Mouse (Mus musculus) spleen, adult 2 months (tissue): ENCODE data around the gene Zfp217. TPM values are rescaled to one million over a fixed set of nuclear protein-coding genes. Genes with fewer than 3 reads are reported as not detected.
A peak's percentile ranks its signal among the peaks of the same experiment; 100 is the strongest.

ENCODE experiments used
- DNase-seq, 2 experiments: peaks; one replicate each; pipeline versions ENCODE4 v3.0.0 to v3.0.0-alpha.2; 2012 to 2021; ENCODE audit warnings: low spot score in 2 of 2, low read depth in 1 of 2
- H3K27ac ChIP-seq: fragments of 200-500 bp; 2 replicates; pipeline ENCODE4 v1.5.1; 2012; ENCODE audit warnings: low read length, inconsistent platforms; ENCODE audit not compliant: insufficient read depth
- H3K27me3 ChIP-seq: fragments of 200-500 bp; 2 replicates; pipeline ENCODE4 v1.6.1; 2012; ENCODE audit warnings: mild to moderate bottlenecking, moderate library complexity, low read length, inconsistent platforms; ENCODE audit not compliant: control insufficient read depth, insufficient read depth
- H3K36me3 ChIP-seq: fragments of 200-500 bp; 2 replicates; pipeline ENCODE4 v1.6.1; 2012; ENCODE audit warnings: mild to moderate bottlenecking, low read length, inconsistent platforms; ENCODE audit not compliant: control insufficient read depth, insufficient read depth
- H3K4me1 ChIP-seq: fragments of 200-500 bp; 2 replicates; pipeline ENCODE4 v1.6.1; 2011; ENCODE audit warnings: inconsistent platforms; ENCODE audit not compliant: control insufficient read depth, insufficient read depth, insufficient read length
- H3K4me3 ChIP-seq: fragments of 200-500 bp; 2 replicates; pipeline ENCODE4 v1.5.1; 2011; ENCODE audit warnings: mild to moderate bottlenecking, inconsistent platforms; ENCODE audit not compliant: insufficient read depth, insufficient read length; ENCODE audit errors: extremely low read depth
- CTCF ChIP-seq: fragments of 200-500 bp; IDR thresholded peaks from 2 replicates; pipeline ENCODE4 v1.5.1; 2011; ENCODE audit warnings: mild to moderate bottlenecking, inconsistent platforms; ENCODE audit not compliant: insufficient read depth, insufficient read length, insufficient replicate concordance; ENCODE audit errors: extremely low read depth
- POLR2A ChIP-seq: fragments of 200-500 bp; IDR thresholded peaks from 2 replicates; pipeline ENCODE4 v1.6.1; 2011; ENCODE audit warnings: low read depth, low read length, inconsistent platforms
- WGBS: fragments of 180-500 bp; shearing (Covaris S2); methylation state at CpG from one replicate; pipeline ENCODE4 v1.1.7; 2018; 5-methylcytosine and 5-hydroxymethylcytosine counted together
- polyA plus RNA-seq: library from polyadenylated mRNA; depleted of rRNA; stranded (reverse); fragments of >200 nt; gene quantifications from 2 replicates; pipeline ENCODE4 v1.2.3, GENCODE M21; 2012

Gene Zfp217
- polyA plus RNA-seq, 1 experiment = 20.6 TPM

- Histone ChIP-seq H3K36me3 (no peaks in the 10 kb centered on the region), H3K27me3 (no peaks in the 10 kb centered on the region), H3K4me3 (no peak overlapping the region), H3K4me1 (peaks cover 5% of the 10 kb centered on the region; the same call in 1 of the 2 replicates), H3K27ac (no peak overlapping the region)
- DNase-seq = no peak
- 34% methylated on average over 3 of the region's 3 CpGs for WGBS
- TF ChIP-seq CTCF (no peak), POLR2A (no peak)
These were observed 4.0 kb downstream of the Zfp217 start for GRCm38 (mm10) chr2:170143861-170144260.

DNA sequence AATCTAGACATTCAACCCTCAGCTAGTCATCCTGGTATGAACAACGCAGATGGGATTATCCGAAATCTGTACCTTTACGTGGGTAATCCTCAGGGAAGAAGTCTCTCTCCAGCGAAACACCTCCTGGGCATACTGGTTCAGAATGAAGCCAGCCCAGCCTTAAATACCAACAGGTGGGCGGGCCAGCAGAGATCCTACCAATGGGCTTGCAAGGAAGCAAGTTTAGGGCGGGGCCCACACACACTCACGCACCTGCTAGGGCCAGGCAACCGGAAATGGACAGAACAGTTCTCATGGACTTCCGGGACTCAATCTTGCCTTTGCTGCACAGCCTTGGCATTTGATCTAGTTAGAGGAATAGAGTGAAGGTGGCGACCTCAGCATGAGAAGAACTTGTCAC lies 5.4 kb downstream of the Zfp217 start:
- DNase-seq = no peak
- no peak overlapping the region for H3K27ac ChIP-seq
- no peaks in the 10 kb centered on the region for H3K27me3 ChIP-seq
- peaks cover 2% of the 10 kb centered on the region; the same call in 1 of the 2 replicates for H3K4me1 ChIP-seq
- H3K4me3 ChIP-seq = no peak overlapping the region
- no peaks in the 10 kb centered on the region for H3K36me3 ChIP-seq
- TF ChIP-seq POLR2A = no peak
- no peak for TF ChIP-seq CTCF
- 94% methylated on average over 10 of the region's 10 CpGs for WGBS

DNA sequence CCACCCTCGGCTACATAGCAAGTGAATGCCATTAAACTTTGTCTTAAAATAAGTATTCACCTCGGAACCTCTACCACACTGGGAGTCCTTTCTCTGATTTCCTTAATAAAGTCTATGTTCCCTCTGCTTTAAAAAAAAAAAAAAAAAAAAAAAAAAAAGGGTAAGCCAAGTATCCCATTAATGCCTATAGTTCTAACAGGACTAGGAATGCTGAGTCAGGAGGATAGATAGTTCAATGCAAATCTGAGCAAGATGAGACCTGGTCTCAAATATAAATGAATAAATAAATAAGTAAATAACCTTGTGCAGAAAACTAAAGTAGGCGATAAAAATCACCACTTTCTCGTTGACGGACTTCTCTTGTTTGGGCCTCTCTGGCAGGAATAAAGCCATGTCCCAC lies 6.4 kb downstream of the Zfp217 start:
- TF ChIP-seq POLR2A = no peak
- TF ChIP-seq CTCF = no peak
- H3K27ac ChIP-seq = no peak overlapping the region
- H3K4me1 ChIP-seq = no peaks in the 10 kb centered on the region
- H3K4me3 ChIP-seq = no peak overlapping the region
- H3K36me3 ChIP-seq = no peaks in the 10 kb centered on the region
- H3K27me3 ChIP-seq = no peaks in the 10 kb centered on the region
- DNase-seq = no peak
- 95% methylated on average over 5 of the region's 5 CpGs for WGBS

- H3K36me3 ChIP-seq = no peaks in the 10 kb centered on the region
- DNase-seq = no peak
- no peaks in the 10 kb centered on the region for H3K27me3 ChIP-seq
- no peak overlapping the region for H3K27ac ChIP-seq
- no peaks in the 10 kb centered on the region for H3K4me1 ChIP-seq
- TF ChIP-seq POLR2A = no peak
- no peak for TF ChIP-seq CTCF
- 83% methylated on average over 9 of the region's 9 CpGs for WGBS
- no peak overlapping the region for H3K4me3 ChIP-seq
These were observed 8.4 kb downstream of the Zfp217 start for GRCm38 (mm10) chr2:170139411-170140046.

DNA sequence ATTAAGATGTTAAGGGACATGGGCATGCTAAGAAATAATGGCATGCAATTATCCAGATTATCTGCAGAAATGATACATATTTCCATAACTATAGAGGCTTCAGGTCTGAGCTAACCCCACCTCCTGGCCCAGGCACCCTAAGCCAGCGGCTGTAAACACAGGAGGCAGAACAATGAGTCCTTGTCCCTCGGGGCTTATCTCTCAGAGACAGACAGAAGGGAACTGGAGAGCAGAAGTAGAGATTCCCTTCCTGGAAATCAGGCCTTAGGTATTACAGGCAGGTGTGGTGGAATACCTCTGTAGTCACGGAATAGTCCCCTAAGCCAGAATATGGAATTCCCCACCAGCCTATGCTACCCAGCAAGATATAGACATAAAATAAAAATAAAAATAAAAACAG lies 11.0 kb downstream of the Zfp217 start:
- 70% methylated on average over 3 of the region's 3 CpGs for WGBS

GRCm38 (mm10) chr2:170135820-170136219 lies 12.1 kb downstream of the Zfp217 start:
- no peak overlapping the region for H3K27ac ChIP-seq
- no peak for TF ChIP-seq CTCF
- TF ChIP-seq POLR2A = no peak
- no peaks in the 10 kb centered on the region for H3K36me3 ChIP-seq
- WGBS = 95% methylated on average over 6 of the region's 6 CpGs
- no peak overlapping the region for H3K4me3 ChIP-seq
- DNase-seq = no peak
- H3K27me3 ChIP-seq = no peaks in the 10 kb centered on the region
- H3K4me1 ChIP-seq = no peaks in the 10 kb centered on the region

More for the DNA sequence above, 11.0 kb downstream of the Zfp217 start:
- no peak for DNase-seq
- H3K4me3 ChIP-seq = no peak overlapping the region
- H3K27ac ChIP-seq = no peak overlapping the region
- H3K27me3 ChIP-seq = no peaks in the 10 kb centered on the region
- H3K36me3 ChIP-seq = no peaks in the 10 kb centered on the region
- no peaks in the 10 kb centered on the region for H3K4me1 ChIP-seq
- TF ChIP-seq CTCF = no peak
- no peak for TF ChIP-seq POLR2A

- no peaks in the 10 kb centered on the region for H3K36me3 ChIP-seq
- H3K27ac ChIP-seq = peak overlapping the region; percentile 44; the same call in 1 of the 2 replicates
- H3K4me1 ChIP-seq = peaks cover 2% of the 10 kb centered on the region
- TF ChIP-seq CTCF = no peak
- no peak for TF ChIP-seq POLR2A
- H3K27me3 ChIP-seq = no peaks in the 10 kb centered on the region
- H3K4me3 ChIP-seq = no peak overlapping the region; the same call in 1 of the 2 replicates
- WGBS = 17% methylated on average over 12 of the region's 12 CpGs
- DNase-seq = no peak
These were observed 13.7 kb downstream of the Zfp217 start for GRCm38 (mm10) chr2:170134026-170134690.
